Mouse (Mus musculus) kidney, postnatal 4 days (tissue): ENCODE data around the gene Syne1.

Experiments used
- DNase-seq, 2 experiments: peaks; one replicate each; pipeline ENCODE4 v3.0.0; 2021; ENCODE audit warnings: mixed read lengths in 2 of 2

Gene Syne1

DNA sequence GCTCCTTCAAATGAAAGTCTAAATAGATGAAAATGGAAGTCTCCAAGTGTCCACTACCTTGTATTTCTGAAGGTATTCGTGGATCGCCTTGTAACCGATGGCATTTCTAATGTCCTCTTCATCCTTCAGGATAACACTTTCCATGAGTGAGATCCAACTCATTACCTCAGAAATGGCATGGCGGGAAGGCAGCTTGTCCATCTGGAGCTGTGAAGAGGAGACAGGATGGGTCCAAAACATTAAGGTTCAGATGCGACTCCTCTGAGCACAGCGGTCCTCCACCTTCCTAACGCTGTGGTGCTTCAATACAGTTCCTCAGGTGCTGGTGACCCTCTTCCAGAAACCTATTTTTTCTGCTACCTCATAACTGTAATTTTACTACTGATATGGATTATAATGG lies 426.5 kb downstream of the Syne1 start:
- DNase-seq: no peak

DNA sequence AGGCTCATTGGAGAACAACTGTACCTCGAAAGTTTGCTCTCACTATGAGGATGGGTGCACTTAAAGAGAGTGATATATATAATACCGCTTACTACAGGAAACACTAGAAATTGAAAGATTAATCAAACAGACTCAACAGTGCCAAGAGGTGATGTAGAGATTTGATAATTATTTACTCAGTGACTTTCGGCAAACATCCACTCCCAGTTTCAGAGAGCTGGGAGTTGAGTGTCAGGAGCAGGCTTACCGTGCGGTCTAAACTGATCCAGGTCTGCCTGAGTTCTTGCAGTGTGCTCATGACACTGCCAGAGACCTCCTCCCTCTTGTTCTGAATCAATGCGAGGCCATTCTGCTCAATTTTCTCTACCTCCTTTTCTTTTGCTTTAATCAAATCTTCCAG lies 434.6 kb downstream of the Syne1 start:
- no peak for DNase-seq

DNA sequence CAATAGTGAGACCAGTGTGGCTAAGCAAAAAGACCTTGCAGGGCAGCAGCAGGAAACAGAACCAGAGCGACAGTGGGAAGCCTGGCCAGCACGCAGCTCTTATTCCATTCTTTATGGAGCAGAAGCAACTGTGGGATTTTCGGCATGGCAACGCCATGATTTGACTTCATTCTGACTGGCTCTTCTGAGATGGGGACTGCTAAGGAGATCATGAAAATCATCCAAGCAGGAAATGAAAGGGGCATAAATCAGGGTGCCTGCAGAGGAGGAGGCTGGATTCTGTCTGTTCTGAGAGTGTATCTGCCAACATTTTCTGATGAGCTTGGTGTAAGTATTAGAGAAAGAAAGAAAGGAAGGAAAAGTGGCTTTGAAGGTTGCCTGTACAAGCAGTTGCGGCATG lies 435.1 kb downstream of the Syne1 start:
- DNase-seq: no peak

- no peak for DNase-seq
These were observed 440.5 kb downstream of the Syne1 start for GRCm38 (mm10) chr10:5110773-5111172.

DNA sequence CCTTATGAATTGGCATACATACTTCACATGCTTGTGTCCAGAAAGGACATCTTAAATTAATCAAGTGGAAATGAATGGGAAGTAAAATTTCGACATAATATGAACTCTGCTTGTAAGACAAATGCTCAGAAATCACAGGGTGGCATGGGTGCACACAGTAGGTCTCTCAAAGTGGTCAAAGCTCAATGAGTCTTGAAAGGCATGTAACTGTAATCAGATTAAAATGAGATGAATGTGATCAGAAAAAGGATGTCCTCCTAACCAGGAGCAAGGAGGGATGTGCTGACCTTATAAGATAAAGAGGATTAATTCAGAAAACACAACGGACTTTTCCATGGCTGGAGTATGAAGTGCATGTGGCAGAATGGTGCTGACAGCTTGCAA lies 453.5 kb downstream of the Syne1 start:
- no peak for DNase-seq

GRCm38 (mm10) chr10:5096996-5097753 lies 454.1 kb downstream of the Syne1 start:
- peak; percentile 58 to 69 for DNase-seq

GRCm38 (mm10) chr10:5089133-5089532 lies 462.1 kb downstream of the Syne1 start:
- DNase-seq: no peak

DNA sequence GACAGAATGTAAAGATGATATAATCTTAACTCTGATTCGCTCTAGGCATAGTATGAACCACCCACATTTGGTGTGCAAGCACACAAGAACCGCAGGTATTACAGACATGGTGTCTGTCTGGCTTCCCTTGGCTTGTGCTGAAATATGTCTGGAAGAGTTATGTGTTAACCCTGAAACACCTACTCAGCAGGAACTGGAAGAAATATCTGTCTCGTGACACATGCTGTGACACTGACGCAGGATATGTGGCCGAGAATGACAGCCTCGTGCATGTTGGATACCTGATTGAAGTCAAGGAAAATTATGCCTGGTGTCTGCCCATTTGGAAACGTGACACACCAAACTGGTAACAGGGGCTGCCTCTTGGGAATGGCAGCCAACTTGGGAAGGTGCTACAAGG lies 463.9 kb downstream of the Syne1 start:
- DNase-seq: no peak

DNA sequence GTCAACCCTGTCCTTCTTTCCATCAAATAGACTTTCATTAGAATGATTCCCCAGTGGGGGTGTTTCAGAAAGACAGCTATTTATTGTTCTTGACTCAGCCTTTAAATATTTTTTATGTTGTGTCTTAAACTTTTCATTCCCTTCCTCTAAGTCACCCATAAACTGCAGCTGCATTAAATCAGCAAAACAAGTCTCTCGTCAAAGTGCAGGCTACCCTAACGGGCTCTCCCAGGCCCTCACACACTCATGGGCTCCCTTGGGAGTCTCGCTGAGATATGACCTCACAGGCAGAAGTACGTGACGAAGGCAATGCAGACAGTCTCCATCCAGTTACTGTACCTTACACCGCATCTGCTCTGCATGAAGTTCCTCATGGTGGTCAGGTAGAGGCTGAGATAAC lies 465.0 kb downstream of the Syne1 start:
- DNase-seq: no peak

DNA sequence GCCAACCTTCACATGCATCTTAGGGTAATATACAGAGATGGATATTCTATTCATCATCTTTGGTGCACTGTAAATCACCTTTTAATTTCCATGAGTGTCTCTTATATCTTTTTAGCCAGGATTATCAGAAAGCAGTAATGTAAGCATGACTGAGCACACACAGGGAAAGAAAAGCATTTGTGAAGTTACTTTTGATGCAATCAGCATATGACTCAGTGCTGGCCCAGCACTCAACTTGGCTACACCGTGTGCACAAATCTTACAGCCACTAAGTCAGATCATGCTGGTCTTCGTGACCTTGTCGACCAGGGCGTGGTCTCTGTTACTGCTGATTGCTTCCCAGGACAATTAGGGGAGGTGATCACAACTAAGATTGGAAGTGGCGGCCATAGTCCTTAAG lies 465.5 kb downstream of the Syne1 start:
- no peak for DNase-seq

GRCm38 (mm10) chr10:5083716-5084115 lies 467.6 kb downstream of the Syne1 start:
- no peak for DNase-seq

- peak; percentile 68 to 78 for DNase-seq
These were observed 471.3 kb downstream of the Syne1 start for GRCm38 (mm10) chr10:5079945-5080468.

GRCm38 (mm10) chr10:5075724-5076123 lies 475.6 kb downstream of the Syne1 start:
- no peak for DNase-seq

GRCm38 (mm10) chr10:5072054-5072453 lies 479.2 kb downstream of the Syne1 start:
- no peak for DNase-seq

GRCm38 (mm10) chr10:5070941-5071231 lies 480.4 kb downstream of the Syne1 start:
- DNase-seq: no peak

- no peak for DNase-seq
These were observed 480.9 kb downstream of the Syne1 start for GRCm38 (mm10) chr10:5070168-5070940.

DNA sequence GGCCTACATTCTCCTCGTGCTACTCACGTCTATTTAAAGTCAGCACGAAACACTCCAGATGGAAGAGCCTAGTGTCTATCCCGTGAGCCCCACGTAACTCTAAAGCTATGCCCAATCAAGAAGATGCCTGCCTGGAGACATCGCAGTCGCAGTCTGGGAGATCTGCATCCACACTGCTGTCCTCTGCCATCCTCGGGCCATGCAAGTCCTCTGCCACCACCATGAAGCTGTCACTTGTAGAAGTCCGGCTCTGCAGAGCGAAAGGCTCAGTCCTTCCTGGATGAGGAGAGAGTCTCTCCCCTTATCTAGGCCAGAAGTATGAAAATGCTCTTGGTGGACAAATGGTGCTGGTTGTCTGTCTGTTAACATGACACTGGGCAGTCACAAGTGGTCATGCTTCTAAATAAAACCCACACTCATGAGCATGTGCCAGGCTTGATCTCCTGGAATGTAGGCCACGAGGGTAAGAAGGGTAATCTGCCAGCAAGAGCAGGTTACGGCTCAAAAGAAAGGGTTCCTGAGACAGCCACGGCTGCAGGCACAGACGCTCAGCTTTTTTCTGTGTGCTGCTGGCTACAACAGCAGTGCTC lies 482.5 kb downstream of the Syne1 start, which contains the start of gene Gm10097:
TSS of gene Gm10097 (plus strand) at position 517 of the 590 bp plus-strand sequence.
- no peak for DNase-seq

DNA sequence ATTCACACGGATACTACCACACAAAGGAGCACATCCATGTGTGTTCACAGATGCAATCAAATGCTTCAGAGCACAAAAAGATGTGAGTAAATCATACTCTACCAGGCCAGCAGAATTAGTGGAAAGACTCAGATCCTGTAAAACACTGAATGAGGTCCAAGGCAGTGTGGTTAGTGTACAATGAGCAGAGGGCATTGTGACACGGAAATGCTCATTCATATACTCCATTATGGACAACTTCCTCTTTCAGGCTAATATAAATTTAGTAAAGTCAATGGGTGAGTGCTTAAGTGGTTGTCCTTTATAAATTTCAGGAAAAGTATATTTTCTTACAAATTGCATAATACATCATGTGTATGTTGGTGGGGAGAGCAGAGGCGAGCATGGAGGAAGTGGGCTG lies 484.2 kb downstream of the Syne1 start:
- no peak for DNase-seq

- DNase-seq: no peak
These were observed 491.3 kb downstream of the Syne1 start for GRCm38 (mm10) chr10:5059983-5060382.

GRCm38 (mm10) chr10:5058876-5059275 lies 492.4 kb downstream of the Syne1 start:
- no peak for DNase-seq

DNA sequence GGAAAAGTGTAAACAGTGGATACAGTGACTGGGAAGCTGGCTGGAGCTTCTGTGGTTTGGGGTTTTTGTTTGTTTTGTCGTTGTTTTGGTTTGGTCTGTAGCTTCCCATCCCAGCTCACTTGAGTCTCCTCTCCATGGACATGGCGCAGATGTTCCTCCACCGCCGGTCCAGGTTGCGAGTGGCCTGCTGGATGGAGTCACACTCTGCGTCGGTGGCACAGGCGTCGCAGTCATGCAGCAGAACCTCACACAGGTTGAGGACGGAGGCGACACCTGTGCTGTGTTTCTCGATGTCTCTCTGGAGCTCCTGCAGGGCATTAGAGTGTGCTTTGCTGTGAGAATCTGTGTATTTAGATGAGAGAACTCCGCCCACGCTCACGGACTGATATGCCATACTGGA lies 493.6 kb downstream of the Syne1 start:
- DNase-seq: no peak

DNA sequence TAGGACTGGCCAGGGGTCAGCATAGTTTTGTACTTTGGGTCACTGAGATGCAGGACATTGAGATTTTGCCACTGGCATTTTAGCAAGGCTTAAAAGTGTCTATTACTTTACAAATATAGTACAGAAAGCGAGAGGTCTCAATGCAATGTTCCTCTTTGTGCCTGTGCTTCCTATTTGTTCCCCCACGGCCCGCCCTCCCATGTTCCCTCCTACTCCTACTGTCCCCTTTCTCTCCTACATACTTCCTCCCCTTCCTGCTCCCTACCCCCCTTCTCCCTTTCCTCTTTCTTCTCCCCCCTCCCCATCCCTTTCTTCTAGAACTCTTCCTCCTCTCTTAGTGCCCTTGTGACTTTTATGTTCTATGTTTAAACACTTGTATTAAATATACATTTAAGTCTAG lies 494.3 kb downstream of the Syne1 start:
- DNase-seq: no peak

DNA sequence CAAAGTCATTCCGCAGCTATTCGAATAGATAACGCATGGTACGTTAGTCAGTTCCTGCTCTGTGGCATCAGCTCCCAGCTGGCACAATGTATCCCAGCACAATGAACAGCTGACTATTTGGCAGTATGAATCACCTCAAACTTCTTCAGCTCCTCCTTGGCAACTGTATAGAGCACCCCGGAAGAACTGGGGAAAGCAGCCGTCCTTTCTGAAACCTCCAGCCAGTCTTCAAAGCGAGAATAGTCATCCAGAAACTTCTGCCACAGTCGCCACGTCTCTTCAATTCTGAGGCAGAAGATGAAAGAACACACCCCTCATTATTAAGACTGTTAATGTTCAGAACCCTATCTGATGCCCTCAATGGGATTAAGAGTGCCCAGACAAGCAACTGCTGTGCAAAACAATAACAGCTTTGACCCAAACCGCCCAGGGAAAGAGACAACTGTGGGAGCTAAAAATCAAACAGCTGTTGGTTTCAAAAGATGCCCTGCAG lies 495.0 kb downstream of the Syne1 start:
- no peak for DNase-seq

- no peak for DNase-seq
These were observed 505.6 kb downstream of the Syne1 start for GRCm38 (mm10) chr10:5045671-5046070.
